Mouse (Mus musculus) limb, embryonic 14.5 days (tissue): ENCODE results near the gene Ppib. TPM values are rescaled to one million over a fixed set of nuclear protein-coding genes. Genes with fewer than 3 reads are reported as not detected.

ENCODE experiments used
- ATAC-seq: fragments of 200-750 bp; cut with Nextera tagmentation; 2 replicates; pipeline ENCODE4 v1.8.0; 2017; ENCODE audit warnings: low read depth, moderate number of reproducible peaks, moderate TSS enrichment; ENCODE audit not compliant: low FRiP score
- DNase-seq: peaks from one replicate; pipeline ENCODE4 v3.0.0-alpha.2; 2015; ENCODE audit warnings: low spot score
- H3K27ac ChIP-seq: fragments of 300-500 bp; sonication (generic); replicated peaks from 2 replicates; pipeline ENCODE4 v1.5.1; 2014; ENCODE audit warnings: low read depth, mild to moderate bottlenecking, low read length, moderate library complexity, mixed read lengths
- H3K27me3 ChIP-seq: fragments of 300-500 bp; sonication (generic); 2 replicates; pipeline ENCODE4 v1.6.1; 2014; ENCODE audit warnings: low read length, mixed read lengths; ENCODE audit not compliant: control insufficient read depth, insufficient read depth
- H3K36me3 ChIP-seq: fragments of 300-500 bp; sonication (generic); 2 replicates; pipeline ENCODE4 v1.6.1; 2014; ENCODE audit warnings: mild to moderate bottlenecking, low read length, moderate library complexity, mixed read lengths; ENCODE audit not compliant: control insufficient read depth, insufficient read depth
- H3K4me1 ChIP-seq: fragments of 300-500 bp; sonication (generic); 2 replicates; pipeline ENCODE4 v1.6.1; 2014; ENCODE audit warnings: antibody characterized with exemption, low read length, mixed read lengths; ENCODE audit not compliant: control insufficient read depth, insufficient read depth
- H3K4me2 ChIP-seq: fragments of 300-500 bp; sonication (generic); replicated peaks from 2 replicates; pipeline ENCODE4 v1.6.1; 2014; ENCODE audit warnings: low read depth, mild to moderate bottlenecking, low read length, moderate library complexity; ENCODE audit not compliant: severe bottlenecking
- H3K4me3 ChIP-seq: fragments of 300-500 bp; sonication (generic); replicated peaks from 2 replicates; pipeline ENCODE4 v1.5.1; 2014; ENCODE audit warnings: low read length
- H3K9ac ChIP-seq: fragments of 300-500 bp; sonication (generic); 2 replicates; pipeline ENCODE4 v1.6.1; 2014; ENCODE audit warnings: mild to moderate bottlenecking, low read depth, low read length, moderate library complexity; ENCODE audit not compliant: severe bottlenecking
- H3K9me3 ChIP-seq: fragments of 300-500 bp; sonication (generic); 2 replicates; pipeline ENCODE4 v1.6.1; 2016; ENCODE audit warnings: low read length; ENCODE audit not compliant: control insufficient read depth
- POLR2A ChIP-seq: fragments of 200-500 bp; IDR thresholded peaks from 2 replicates; pipeline ENCODE4 v1.8.0; 2012; ENCODE audit warnings: inconsistent platforms, mild to moderate bottlenecking, moderate library complexity, borderline replicate concordance; ENCODE audit not compliant: insufficient read depth, insufficient read length; ENCODE audit errors: extremely low read depth
- WGBS: fragments of 180-500 bp; shearing (Covaris S2); extraction: QIAGEN DNeasy Blood & Tissue Kit; methylation state at CpG from one replicate; pipeline ENCODE4 v1.1.7; 2014; 5-methylcytosine and 5-hydroxymethylcytosine counted together
- polyA plus RNA-seq, 2 experiments: library from polyadenylated mRNA; depleted of rRNA in 1 of 2; stranded (reverse) in 1 of 2; unstranded in 1 of 2; fragments of >200 nt; fragmentation: Nextera tagmentation in 1 of 2; extraction: Ambion mirVana in 1 of 2; gene quantifications; 2 replicates each; pipeline versions ENCODE4 v1.2.1 to v1.2.3; 2012 to 2014

Ppib gene
- polyA plus RNA-seq, 2 experiments, result 804 to 826 TPM

- DNase-seq (no peak), ATAC-seq (no peak)
- Histone ChIP-seq H3K27me3 (peaks cover 17% of the 10 kb centered on the region; the same call in 1 of the 2 replicates), H3K4me1 (peaks cover 11% of the 10 kb centered on the region), H3K9me3 (no peaks in the 10 kb centered on the region), H3K4me2 (no peak overlapping the region), H3K36me3 (peaks cover 49% of the 10 kb centered on the region), H3K27ac (no peak overlapping the region), H3K9ac (no peak overlapping the region), H3K4me3 (no peak overlapping the region)
- WGBS, result 96% methylated on average over 9 of the region's 11 CpGs
- no peak for TF ChIP-seq POLR2A
Measured at GRCm38 (mm10) chr9:66064316-66064715, 4.3 kb downstream of the Ppib start.

GRCm38 (mm10) chr9:66066791-66067190 lies 6.8 kb downstream of the Ppib start:
- no peak for DNase-seq
- Histone ChIP-seq H3K27ac (no peak overlapping the region), H3K9me3 (no peaks in the 10 kb centered on the region), H3K4me2 (no peak overlapping the region), H3K4me3 (no peak overlapping the region), H3K4me1 (no peaks in the 10 kb centered on the region), H3K27me3 (peaks cover 22% of the 10 kb centered on the region; the same call in 1 of the 2 replicates), H3K9ac (no peak overlapping the region), H3K36me3 (peaks cover 49% of the 10 kb centered on the region)
- TF ChIP-seq POLR2A, result no peak
- no peak for ATAC-seq
- WGBS, result 97% methylated on average over 3 of the region's 3 CpGs

GRCm38 (mm10) chr9:66067542-66067941 lies 7.5 kb downstream of the Ppib start:
- TF ChIP-seq POLR2A, result no peak
- H3K4me1 ChIP-seq, result no peaks in the 10 kb centered on the region
- H3K9ac ChIP-seq, result no peak overlapping the region
- ATAC-seq (no peak), DNase-seq (no peak)
- peaks cover 22% of the 10 kb centered on the region; the same call in 1 of the 2 replicates for H3K27me3 ChIP-seq
- no peak overlapping the region for H3K4me3 ChIP-seq
- no peak overlapping the region for H3K27ac ChIP-seq
- 22% methylated on average over 5 of the region's 5 CpGs for WGBS
- H3K4me2 ChIP-seq, result no peak overlapping the region
- H3K36me3 ChIP-seq, result peaks cover 47% of the 10 kb centered on the region
- no peaks in the 10 kb centered on the region for H3K9me3 ChIP-seq

- H3K4me2 ChIP-seq, result no peak overlapping the region
- H3K4me3 ChIP-seq, result no peak overlapping the region
- H3K9ac ChIP-seq, result no peak overlapping the region
- DNase-seq, result no peak
- TF ChIP-seq POLR2A, result no peak
- peaks cover 22% of the 10 kb centered on the region; the same call in 1 of the 2 replicates for H3K27me3 ChIP-seq
- peaks cover 42% of the 10 kb centered on the region for H3K36me3 ChIP-seq
- WGBS, result 65% methylated on average over 4 of the region's 4 CpGs
- no peak overlapping the region for H3K27ac ChIP-seq
- H3K9me3 ChIP-seq, result no peaks in the 10 kb centered on the region
- ATAC-seq, result no peak
- no peaks in the 10 kb centered on the region for H3K4me1 ChIP-seq
Measured at GRCm38 (mm10) chr9:66068056-66068455, 8.0 kb downstream of the Ppib start.

GRCm38 (mm10) chr9:66068971-66069391 lies 9.0 kb downstream of the Ppib start:
- no peak for ATAC-seq

More at GRCm38 (mm10) chr9:66068971-66069391, 9.0 kb downstream of the Ppib start:
- no peak for TF ChIP-seq POLR2A
- peaks cover 32% of the 10 kb centered on the region for H3K36me3 ChIP-seq
- H3K4me2 ChIP-seq, result peak overlapping the region; percentile 88
- H3K27ac ChIP-seq, result no peak overlapping the region
- H3K27me3 ChIP-seq, result peaks cover 22% of the 10 kb centered on the region; the same call in 1 of the 2 replicates
- peak overlapping the region; percentile 54 for H3K4me3 ChIP-seq
- 1% methylated on average over 30 of the region's 30 CpGs for WGBS
- H3K9ac ChIP-seq, result peak overlapping the region; percentile 57
- H3K4me1 ChIP-seq, result no peaks in the 10 kb centered on the region
- DNase-seq, result no peak
- no peaks in the 10 kb centered on the region for H3K9me3 ChIP-seq
